In genomic region chr17:34643944-34644343, GRCm38 (mm10) we compare ENCODE assay signal across 10 mouse cellular contexts. TPM values are rescaled to one million over a fixed set of nuclear protein-coding genes. Genes with fewer than 3 reads are reported as not detected.
DNase-seq lines count a peak whose midpoint lies in the region; ATAC-seq and TF ChIP-seq lines count a peak whose summit lies in the region.
"Had no signal": no experiment of that assay in that cellular context is flagged by ENCODE, and none has a peak within 500 bp of the region (broad histone marks: within the 10 kb centered on the region; RNA-seq: fewer than 3 reads in every experiment).

No protein-coding gene starts in this region.

- no peaks in the 10 kb centered on the region for H3K27me3 ChIP-seq in heart, embryonic 12.5 days (replicated peaks)
- H3K27me3 ChIP-seq in testis, adult 2 months (ENCODE audit: control insufficient read depth, insufficient read depth, low read length): no peaks in the 10 kb centered on the region
- H3K27me3 ChIP-seq in embryonic facial prominence, embryonic 13.5 days: no peaks in the 10 kb centered on the region
- H3K27me3 ChIP-seq in stomach, postnatal 0 days (ENCODE audit: control insufficient read depth, insufficient read depth, low read length): no peaks in the 10 kb centered on the region
- no peaks in the 10 kb centered on the region for H3K27me3 ChIP-seq in lung, postnatal 0 days (replicated peaks; ENCODE audit: insufficient read depth, low read length)

- peaks cover 6% of the 10 kb centered on the region; the same call in 1 of the 2 replicates for H3K36me3 ChIP-seq in heart, embryonic 12.5 days
- no peaks in the 10 kb centered on the region for H3K36me3 ChIP-seq in testis, adult 2 months (ENCODE audit: control insufficient read depth, insufficient read depth, low read length)
- H3K36me3 ChIP-seq in embryonic facial prominence, embryonic 13.5 days: peaks cover 2% of the 10 kb centered on the region; the same call in 1 of the 2 replicates
- no peaks in the 10 kb centered on the region for H3K36me3 ChIP-seq in stomach, postnatal 0 days (ENCODE audit: control insufficient read depth, insufficient read depth, low read length)
- H3K36me3 ChIP-seq in lung, postnatal 0 days (ENCODE audit: insufficient read depth, low read length): no peaks in the 10 kb centered on the region

- H3K4me2 ChIP-seq in heart, embryonic 12.5 days: 0 out of 2 replicates have a peak overlapping the region, but pooled peaks have one; percentile 92
- H3K4me2 ChIP-seq in embryonic facial prominence, embryonic 13.5 days: peak overlapping the region; percentile 78; the same call in 1 of the 2 replicates
- no peak overlapping the region for H3K4me2 ChIP-seq in stomach, postnatal 0 days (replicated peaks; ENCODE audit: low read depth)
- H3K4me2 ChIP-seq in lung, postnatal 0 days (replicated peaks; ENCODE audit: low read depth, low read length): no peak overlapping the region

- TF ChIP-seq EP300 in stomach, postnatal 0 days (optimal IDR thresholded peaks at IDR 0.05): no peak
- no peak for TF ChIP-seq EP300 in lung, postnatal 0 days (IDR thresholded peaks at IDR 0.05)

- intact Hi-C loops in heart, postnatal 14 days (cut with DNase I): loop anchor here (2.0 kb wide), 1 partner anchor 15 kb away; the partner anchor contains the start of genes Ppt2 and Prrt1

- H3K4me3 ChIP-seq in heart, embryonic 12.5 days: no peak overlapping the region
- H3K4me3 ChIP-seq in testis, adult 2 months (ENCODE audit: control insufficient read depth, low read depth, low read length): peak overlapping the region; percentile 95
- no peak overlapping the region for H3K4me3 ChIP-seq in embryonic facial prominence, embryonic 13.5 days
- no peak overlapping the region for H3K4me3 ChIP-seq in stomach, postnatal 0 days (ENCODE audit: low read depth, low read length)
- H3K4me3 ChIP-seq in lung, postnatal 0 days (ENCODE audit: low read depth, low read length): no peak overlapping the region

- TF ChIP-seq POLR2A in testis, adult 2 months (IDR thresholded peaks at IDR 0.05; ENCODE audit: control insufficient read depth, low read depth, low read length): no peak; the same call in 1 of the 2 replicates

- DNase-seq in heart, postnatal 14 days: no peak
- DNase-seq in testis, postnatal 10 days (ENCODE audit: low spot score): no peak
- peak; percentile 59 for DNase-seq in stomach, postnatal 0 days (ENCODE audit: low spot score)
- DNase-seq in lung, postnatal 0 days (ENCODE audit: low spot score): no peak
- DNase-seq in thymus, postnatal 36 days: no peak

- H3K4me1 ChIP-seq in heart, embryonic 12.5 days (replicated peaks): peaks cover 38% of the 10 kb centered on the region
- peaks cover 21% of the 10 kb centered on the region for H3K4me1 ChIP-seq in testis, adult 2 months (ENCODE audit: control insufficient read depth, insufficient read depth, low read length)
- peaks cover 48% of the 10 kb centered on the region for H3K4me1 ChIP-seq in embryonic facial prominence, embryonic 13.5 days
- no peaks in the 10 kb centered on the region; the same call in 1 of the 2 replicates for H3K4me1 ChIP-seq in stomach, postnatal 0 days (replicated peaks; ENCODE audit: control insufficient read depth, insufficient read depth)
- peaks cover 15% of the 10 kb centered on the region for H3K4me1 ChIP-seq in lung, postnatal 0 days (ENCODE audit: insufficient read depth, low read depth, low read length)

- H3K27ac ChIP-seq in heart, embryonic 12.5 days (ENCODE audit: poor library complexity, severe bottlenecking): no peak overlapping the region
- peak overlapping the region; percentile 72 for H3K27ac ChIP-seq in testis, adult 2 months (ENCODE audit: control insufficient read depth, insufficient read depth, low read depth, low read length)
- no peak overlapping the region for H3K27ac ChIP-seq in embryonic facial prominence, embryonic 13.5 days
- peak overlapping the region; percentile 46; the same call in 1 of the 2 replicates for H3K27ac ChIP-seq in stomach, postnatal 0 days (replicated peaks)
- no peak overlapping the region for H3K27ac ChIP-seq in lung, postnatal 0 days (ENCODE audit: low read length)

- H3K9me3 ChIP-seq in heart, embryonic 12.5 days (replicated peaks): no peaks in the 10 kb centered on the region
- no peaks in the 10 kb centered on the region for H3K9me3 ChIP-seq in embryonic facial prominence, embryonic 13.5 days
- no peaks in the 10 kb centered on the region for H3K9me3 ChIP-seq in stomach, postnatal 0 days (ENCODE audit: control insufficient read depth, low read length)
- no peaks in the 10 kb centered on the region for H3K9me3 ChIP-seq in lung, postnatal 0 days (ENCODE audit: low read length)

- H3K9ac ChIP-seq in heart, embryonic 12.5 days: no peak overlapping the region
- no peak overlapping the region for H3K9ac ChIP-seq in embryonic facial prominence, embryonic 13.5 days
- no peak overlapping the region for H3K9ac ChIP-seq in stomach, postnatal 0 days (ENCODE audit: low read length)
- no peak overlapping the region for H3K9ac ChIP-seq in lung, postnatal 0 days (replicated peaks; ENCODE audit: low read depth)

- 78% methylated on average over 10 of the region's 10 CpGs for WGBS in heart, embryonic 12.5 days
- WGBS in embryonic facial prominence, embryonic 13.5 days: 79% methylated on average over 10 of the region's 10 CpGs
- WGBS in stomach, postnatal 0 days: 59% methylated on average over 10 of the region's 10 CpGs
- 74% methylated on average over 10 of the region's 10 CpGs for WGBS in lung, postnatal 0 days

- no peak for ATAC-seq in heart, embryonic 12.5 days (ENCODE audit: insufficient number of reproducible peaks, low FRiP score)
- ATAC-seq in embryonic facial prominence, embryonic 13.5 days (ENCODE audit: insufficient number of reproducible peaks, insufficient read depth, low FRiP score, low TSS enrichment, low read depth): no peak
- ATAC-seq in stomach, postnatal 0 days (ENCODE audit: low FRiP score, low TSS enrichment): no peak
- no peak for ATAC-seq in lung, postnatal 0 days

- no peak for TF ChIP-seq CTCF in testis, adult 2 months (IDR thresholded peaks at IDR 0.05; ENCODE audit: control insufficient read depth, insufficient read depth, insufficient replicate concordance, low read depth, low read length)
- TF ChIP-seq CTCF in stomach, postnatal 0 days (IDR thresholded peaks at IDR 0.05; ENCODE audit: low read depth): no peak
- no peak for TF ChIP-seq CTCF in lung, postnatal 0 days (IDR thresholded peaks at IDR 0.05)

RNA-seq across cellular contexts. Expression of gene Fkbpl, which starts 0.6 kb away (rescaled TPM):
- polyA plus RNA-seq in heart, embryonic 12.5 days (2016; fragmentation: Nextera tagmentation; extraction: Ambion mirVana): 10.2 and 11.1 TPM in 2 replicates
- total RNA-seq in heart, postnatal 14 days (2021): 1 to 10 TPM; 8.2 to 8.3 TPM
- polyA plus RNA-seq in testis, adult 2 months (2012; rRNA removed): 156 and 172 TPM in 2 replicates
- 15.0 and 18.0 TPM in 2 replicates for polyA plus RNA-seq in embryonic facial prominence, embryonic 13.5 days (2015; fragmentation: Nextera tagmentation; extraction: Ambion mirVana)
- 12.4 and 12.8 TPM in 2 replicates for polyA plus RNA-seq in stomach, postnatal 0 days (2015; fragmentation: Nextera tagmentation; extraction: Ambion mirVana)
- polyA plus RNA-seq in lung, postnatal 0 days (2015; fragmentation: Nextera tagmentation; extraction: Ambion mirVana): 12.2 and 14.5 TPM in 2 replicates

RNA-seq across cellular contexts. Expression of gene Atf6b, which starts 3.0 kb away (rescaled TPM):
- 63.2 and 67.0 TPM in 2 replicates for polyA plus RNA-seq in heart, embryonic 12.5 days (2016; fragmentation: Nextera tagmentation; extraction: Ambion mirVana)
- total RNA-seq in heart, postnatal 14 days (2021): 10 to 100 TPM; 18.0 to 19.0 TPM
- polyA plus RNA-seq in testis, adult 2 months (2012; rRNA removed): 27.9 and 28.4 TPM in 2 replicates
- 97.8 and 106 TPM in 2 replicates for polyA plus RNA-seq in embryonic facial prominence, embryonic 13.5 days (2015; fragmentation: Nextera tagmentation; extraction: Ambion mirVana)
- polyA plus RNA-seq in stomach, postnatal 0 days (2015; fragmentation: Nextera tagmentation; extraction: Ambion mirVana): 35.4 and 39.3 TPM in 2 replicates
- polyA plus RNA-seq in lung, postnatal 0 days (2015; fragmentation: Nextera tagmentation; extraction: Ambion mirVana): 42.5 and 47.3 TPM in 2 replicates

RNA-seq across cellular contexts. Expression of gene Prrt1, which starts 14.6 kb away (rescaled TPM):
- polyA plus RNA-seq in heart, embryonic 12.5 days (2016; fragmentation: Nextera tagmentation; extraction: Ambion mirVana): 0.17 TPM in 1 of 2 replicates, not detected in the other
- total RNA-seq in heart, postnatal 14 days (2021): 1 to 10 TPM; 1.9 to 3.1 TPM
- polyA plus RNA-seq in testis, adult 2 months (2012; rRNA removed): 1.5 and 1.6 TPM in 2 replicates
- 0.55 and 0.78 TPM in 2 replicates for polyA plus RNA-seq in embryonic facial prominence, embryonic 13.5 days (2015; fragmentation: Nextera tagmentation; extraction: Ambion mirVana)
- 0.44 and 0.67 TPM in 2 replicates for polyA plus RNA-seq in stomach, postnatal 0 days (2015; fragmentation: Nextera tagmentation; extraction: Ambion mirVana)
- polyA plus RNA-seq in lung, postnatal 0 days (2015; fragmentation: Nextera tagmentation; extraction: Ambion mirVana): 0.27 and 0.29 TPM in 2 replicates

RNA-seq across cellular contexts. Expression of gene Ppt2, which starts 15.6 kb away (rescaled TPM):
- 28.9 TPM in 2 replicates for polyA plus RNA-seq in heart, embryonic 12.5 days (2016; fragmentation: Nextera tagmentation; extraction: Ambion mirVana)
- 10 to 100 TPM; 42.6 to 43.2 TPM for total RNA-seq in heart, postnatal 14 days (2021)
- polyA plus RNA-seq in testis, adult 2 months (2012; rRNA removed): 15.9 and 20.2 TPM in 2 replicates
- 21.6 and 22.2 TPM in 2 replicates for polyA plus RNA-seq in embryonic facial prominence, embryonic 13.5 days (2015; fragmentation: Nextera tagmentation; extraction: Ambion mirVana)
- 16.5 and 18.7 TPM in 2 replicates for polyA plus RNA-seq in stomach, postnatal 0 days (2015; fragmentation: Nextera tagmentation; extraction: Ambion mirVana)
- polyA plus RNA-seq in lung, postnatal 0 days (2015; fragmentation: Nextera tagmentation; extraction: Ambion mirVana): 22.4 and 24.9 TPM in 2 replicates

RNA-seq across cellular contexts. Expression of gene Tnxb, which starts 26.4 kb away (rescaled TPM):
- 0.77 and 0.98 TPM in 2 replicates for polyA plus RNA-seq in heart, embryonic 12.5 days (2016; fragmentation: Nextera tagmentation; extraction: Ambion mirVana)
- 10 to 100 TPM; 48.6 to 56.7 TPM for total RNA-seq in heart, postnatal 14 days (2021)
- 0.77 and 1.9 TPM in 2 replicates for polyA plus RNA-seq in testis, adult 2 months (2012; rRNA removed)
- 0.03 and 0.04 TPM in 2 replicates for polyA plus RNA-seq in embryonic facial prominence, embryonic 13.5 days (2015; fragmentation: Nextera tagmentation; extraction: Ambion mirVana)
- 1.9 and 2.4 TPM in 2 replicates for polyA plus RNA-seq in stomach, postnatal 0 days (2015; fragmentation: Nextera tagmentation; extraction: Ambion mirVana)
- polyA plus RNA-seq in lung, postnatal 0 days (2015; fragmentation: Nextera tagmentation; extraction: Ambion mirVana): 0.85 and 0.99 TPM in 2 replicates
- polyA plus RNA-seq: activated CD4-positive, CD25-positive, alpha-beta regulatory T cell, adult 4 months; limb, embryonic 11.5 days had no signal

Comparison
In these comparisons a context has a peak if more than half of its experiments do, and no peak if none do; other contexts are left out.
1. H3K27ac ChIP-seq: peak in testis, adult 2 months (single experiment) and stomach, postnatal 0 days (single experiment); none in heart, embryonic 12.5 days (single experiment), embryonic facial prominence, embryonic 13.5 days (single experiment) and lung, postnatal 0 days (single experiment).
2. H3K4me2 ChIP-seq: peak in heart, embryonic 12.5 days (single experiment) and embryonic facial prominence, embryonic 13.5 days (single experiment); none in stomach, postnatal 0 days (single experiment) and lung, postnatal 0 days (single experiment).